ENCODE assay signal across 9 mouse cellular contexts in genomic region chr13:21275021-21275814, GRCm38 (mm10). TPM values are rescaled to one million over a fixed set of nuclear protein-coding genes. Genes with fewer than 3 reads are reported as not detected.
DNase-seq lines count a peak whose midpoint lies in the region; ATAC-seq and TF ChIP-seq lines count a peak whose summit lies in the region.
"Had no signal": no experiment of that assay in that cellular context is flagged by ENCODE, and none has a peak within 500 bp of the region (broad histone marks: within the 10 kb centered on the region; RNA-seq: fewer than 3 reads in every experiment).

No protein-coding gene starts in this region.

- WGBS in heart, embryonic 11.5 days (ENCODE audit: insufficient replicate concordance): under 1% methylated on average over 29 of the region's 29 CpGs
- WGBS in midbrain, embryonic 14.5 days: under 1% methylated on average over 29 of the region's 29 CpGs

- DNase-seq in testis, postnatal 14 days (ENCODE audit: low spot score): no peak
- DNase-seq in cerebellum, adult 9-11 months: peak; percentile 42
- DNase-seq in layer of hippocampus, postnatal 25 days (ENCODE audit: extremely low spot score in 1 of 2, low spot score in 1 of 2): peak; percentile 19 to 25
- DNase-seq in midbrain, embryonic 14.5 days: peak; percentile 82
- DNase-seq in ovary, postnatal 14 days (ENCODE audit: low spot score): no peak

- no peak for TF ChIP-seq POLR2A in testis, adult 2 months (IDR thresholded peaks at IDR 0.05; ENCODE audit: control insufficient read depth, low read depth, low read length)

- ATAC-seq in heart, embryonic 11.5 days (replicated peaks; ENCODE audit: insufficient number of reproducible peaks, low FRiP score, low TSS enrichment): peak; percentile 44; the same call in 1 of the 2 replicates
- ATAC-seq in midbrain, embryonic 14.5 days (ENCODE audit: low FRiP score, low TSS enrichment): peak; percentile 68
- ATAC-seq in erythroid progenitor cell, adult 5-6 weeks (replicated peaks; ENCODE audit: low FRiP score, poor library complexity, severe bottlenecking): no peak

- no peaks in the 10 kb centered on the region for H3K9me3 ChIP-seq in heart, embryonic 11.5 days (replicated peaks; ENCODE audit: control insufficient read depth, low read length)
- H3K9me3 ChIP-seq in midbrain, embryonic 14.5 days (ENCODE audit: control insufficient read depth, low read length): no peaks in the 10 kb centered on the region

- H3K27ac ChIP-seq in testis, adult 2 months (ENCODE audit: control insufficient read depth, insufficient read depth, low read depth, low read length): no peak overlapping the region
- no peak overlapping the region for H3K27ac ChIP-seq in heart, embryonic 11.5 days (ENCODE audit: low read depth, low read length)
- H3K27ac ChIP-seq in midbrain, embryonic 14.5 days (replicated peaks; ENCODE audit: low read depth, low read length): no peak overlapping the region; the same call in 1 of the 2 replicates

- H3K36me3 ChIP-seq in testis, adult 2 months (ENCODE audit: control insufficient read depth, insufficient read depth, low read length): no peaks in the 10 kb centered on the region
- H3K36me3 ChIP-seq in heart, embryonic 11.5 days (ENCODE audit: control insufficient read depth, insufficient read depth, low read length): no peaks in the 10 kb centered on the region
- no peaks in the 10 kb centered on the region for H3K36me3 ChIP-seq in midbrain, embryonic 14.5 days (ENCODE audit: control insufficient read depth, insufficient read depth, low read length)

- H3K4me1 ChIP-seq in testis, adult 2 months (ENCODE audit: control insufficient read depth, insufficient read depth, low read length): peaks cover 8% of the 10 kb centered on the region
- no peaks in the 10 kb centered on the region for H3K4me1 ChIP-seq in heart, embryonic 11.5 days (ENCODE audit: control insufficient read depth, insufficient read depth, low read length)
- H3K4me1 ChIP-seq in midbrain, embryonic 14.5 days (ENCODE audit: control insufficient read depth, insufficient read depth, low read length): peaks cover 8% of the 10 kb centered on the region; the same call in 1 of the 2 replicates

- TF ChIP-seq CTCF in testis, adult 2 months (IDR thresholded peaks at IDR 0.05; ENCODE audit: control insufficient read depth, insufficient read depth, insufficient replicate concordance, low read depth, low read length): no peak

- 0 out of 2 replicates have a peak, but pooled peaks cover 2% of the 10 kb centered on the region for H3K27me3 ChIP-seq in testis, adult 2 months (ENCODE audit: control insufficient read depth, insufficient read depth, low read length)
- no peaks in the 10 kb centered on the region for H3K27me3 ChIP-seq in heart, embryonic 11.5 days (ENCODE audit: control insufficient read depth, insufficient read depth, low read length)
- H3K27me3 ChIP-seq in midbrain, embryonic 14.5 days (ENCODE audit: control insufficient read depth, insufficient read depth, low read length): peaks cover 10% of the 10 kb centered on the region; the same call in 1 of the 2 replicates

- H3K4me3 ChIP-seq in testis, adult 2 months (ENCODE audit: control insufficient read depth, low read depth, low read length): peak overlapping the region; percentile 45
- H3K4me3 ChIP-seq in heart, embryonic 11.5 days (ENCODE audit: low read depth, low read length): peak overlapping the region; percentile 67
- H3K4me3 ChIP-seq in midbrain, embryonic 14.5 days (replicated peaks; ENCODE audit: low read depth, low read length): peak overlapping the region; percentile 63

- H3K9ac ChIP-seq in heart, embryonic 11.5 days (ENCODE audit: low read depth, low read length): peak overlapping the region; percentile 50; the same call in 1 of the 2 replicates
- peak overlapping the region; percentile 50 for H3K9ac ChIP-seq in midbrain, embryonic 14.5 days (replicated peaks; ENCODE audit: low read length)

- peak overlapping the region; percentile 79 for H3K4me2 ChIP-seq in heart, embryonic 11.5 days
- peak overlapping the region; percentile 71 for H3K4me2 ChIP-seq in midbrain, embryonic 14.5 days (ENCODE audit: low read length)

RNA-seq across cellular contexts. Expression of gene Gpx5, which starts 17.3 kb away (rescaled TPM):
- polyA plus RNA-seq in testis, adult 2 months (2012; rRNA removed): 0.63 TPM in 1 of 2 replicates, not detected in the other
- not detected in 2 replicates for polyA plus RNA-seq in heart, embryonic 11.5 days (2014; fragmentation: Nextera tagmentation; extraction: Ambion mirVana)
- not detected for total RNA-seq in layer of hippocampus, postnatal 25 days (2021)
- not detected in 2 replicates for polyA plus RNA-seq in midbrain, embryonic 14.5 days (2014; fragmentation: Nextera tagmentation; extraction: Ambion mirVana)
- not detected in 2 replicates for total RNA-seq in erythroid progenitor cell, adult 5-6 weeks (2015; ENCODE audit: low replicate concordance)
- total RNA-seq in erythroid progenitor cell, adult 5-6 weeks (2017; ENCODE audit: low replicate concordance): not detected in 2 replicates
- total RNA-seq: heart, postnatal 36 days had no signal

RNA-seq across cellular contexts. Expression of gene Gpx6, which starts 36.7 kb away (rescaled TPM):
- polyA plus RNA-seq in testis, adult 2 months (2012; rRNA removed): 73.9 and 120 TPM in 2 replicates
- not detected in 2 replicates for polyA plus RNA-seq in heart, embryonic 11.5 days (2014; fragmentation: Nextera tagmentation; extraction: Ambion mirVana)
- total RNA-seq in layer of hippocampus, postnatal 25 days (2021): not detected
- polyA plus RNA-seq in midbrain, embryonic 14.5 days (2014; fragmentation: Nextera tagmentation; extraction: Ambion mirVana): not detected in 2 replicates
- not detected in 2 replicates for total RNA-seq in erythroid progenitor cell, adult 5-6 weeks (2015; ENCODE audit: low replicate concordance)
- total RNA-seq in erythroid progenitor cell, adult 5-6 weeks (2017; ENCODE audit: low replicate concordance): not detected in 2 replicates
- total RNA-seq: heart, postnatal 36 days had no signal

Comparison
In these comparisons a context has a peak if more than half of its experiments do, and no peak if none do; other contexts are left out.
1. DNase-seq: peak in cerebellum, adult 9-11 months (single experiment), layer of hippocampus, postnatal 25 days (2 of 2) and midbrain, embryonic 14.5 days (single experiment); none in testis, postnatal 14 days (single experiment) and ovary, postnatal 14 days (single experiment).
2. RNA of gene Gpx6, which starts 36.7 kb away (polyA plus RNA-seq): 73.9 to 120 TPM in testis, adult 2 months; not detected in midbrain, embryonic 14.5 days and not detected in heart, embryonic 11.5 days; every median in the first group is over 10 times any median in the second.
3. Peak in every context shown above with its lines, with median percentiles within 50 percentile points of each other: H3K4me3 ChIP-seq.